Mouse (Mus musculus): ENCODE data around the gene Nodal.

GRCm38 (mm10) chr10:61383715-61384047 is 34.1 kb upstream of the Nodal start:
- TF ChIP-seq CTCF (IDR thresholded peaks at IDR 0.05; ENCODE audit: extremely low read depth, insufficient read length, insufficient replicate concordance, low read depth, low read length) (no peak), POLR2A (IDR thresholded peaks at IDR 0.05; ENCODE audit: low read depth, low read length) (no peak)

Measured in small intestine, adult 2 months (tissue).